In the genomic region with DNA sequence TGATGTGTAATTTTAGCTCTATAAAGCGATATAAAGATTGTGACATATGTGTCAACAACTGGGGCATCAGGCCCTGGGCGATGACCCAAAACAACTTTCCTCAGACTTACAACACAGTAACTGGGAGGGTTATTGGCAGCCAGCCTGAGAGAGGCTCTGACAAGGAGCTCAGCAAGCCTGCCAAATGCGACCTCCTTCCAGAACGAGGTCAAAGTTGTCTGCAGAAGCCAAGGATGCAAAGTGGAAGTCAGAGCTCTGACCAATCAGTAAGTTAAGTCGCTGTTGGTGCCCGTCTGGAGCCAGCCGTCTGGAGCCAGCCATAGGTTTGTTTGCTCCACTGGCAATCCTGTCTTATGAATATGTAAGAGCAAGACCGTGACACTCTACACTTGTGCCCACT, we compare ENCODE assay signal across 8 mouse cellular contexts.
A peak's percentile ranks its signal among the peaks of the same experiment; 100 is the strongest.
DNase-seq lines count a peak whose midpoint lies in the region; ATAC-seq and TF ChIP-seq lines count a peak whose summit lies in the region.

No protein-coding gene starts in this region.

- no peak overlapping the region for H3K9ac ChIP-seq in liver, postnatal 0 days (replicated peaks)
- H3K9ac ChIP-seq in liver, embryonic 12.5 days: no peak overlapping the region
- H3K9ac ChIP-seq in heart, embryonic 15.5 days: no peak overlapping the region
- H3K9ac ChIP-seq in neural tube, embryonic 15.5 days (replicated peaks): no peak overlapping the region

- peak; percentile 88 for ATAC-seq in liver, postnatal 0 days
- no peak for ATAC-seq in liver, embryonic 12.5 days
- peak; percentile 84 for ATAC-seq in heart, embryonic 15.5 days (replicated peaks; ENCODE audit: insufficient number of reproducible peaks, insufficient read depth, low FRiP score, low read depth)
- ATAC-seq in neural tube, embryonic 15.5 days (ENCODE audit: low FRiP score): no peak

- WGBS in liver, postnatal 0 days (ENCODE audit: insufficient replicate concordance): 53% methylated on average over 8 of the region's 8 CpGs
- WGBS in liver, embryonic 12.5 days (ENCODE audit: insufficient replicate concordance): 57% methylated on average over 8 of the region's 8 CpGs
- 19% methylated on average over 8 of the region's 8 CpGs for WGBS in heart, embryonic 15.5 days
- WGBS in neural tube, embryonic 15.5 days: 46% methylated on average over 8 of the region's 8 CpGs

- no peak for TF ChIP-seq CTCF in liver, postnatal 0 days (IDR thresholded peaks at IDR 0.05; ENCODE audit: low read depth)

- H3K27ac ChIP-seq in liver, postnatal 0 days (ENCODE audit: low read depth): no peak overlapping the region
- no peak overlapping the region for H3K27ac ChIP-seq in liver, embryonic 12.5 days
- H3K27ac ChIP-seq in brown adipose tissue, adult 24 weeks (replicated peaks; ENCODE audit: low read depth, low read length): peak overlapping the region; percentile 78; the same call in 1 of the 2 replicates
- H3K27ac ChIP-seq in heart, embryonic 15.5 days: peak overlapping the region; percentile 80
- H3K27ac ChIP-seq in neural tube, embryonic 15.5 days (replicated peaks): no peak overlapping the region

- H3K4me2 ChIP-seq in liver, postnatal 0 days (ENCODE audit: low read depth, low read length): no peak overlapping the region
- no peak overlapping the region for H3K4me2 ChIP-seq in liver, embryonic 12.5 days
- H3K4me2 ChIP-seq in heart, embryonic 15.5 days: peak overlapping the region; percentile 32
- no peak overlapping the region for H3K4me2 ChIP-seq in neural tube, embryonic 15.5 days

- no peaks in the 10 kb centered on the region for H3K9me3 ChIP-seq in liver, postnatal 0 days (ENCODE audit: low read length)
- no peaks in the 10 kb centered on the region for H3K9me3 ChIP-seq in liver, embryonic 12.5 days (replicated peaks)
- no peaks in the 10 kb centered on the region for H3K9me3 ChIP-seq in heart, embryonic 15.5 days (replicated peaks)
- H3K9me3 ChIP-seq in neural tube, embryonic 15.5 days (replicated peaks): no peaks in the 10 kb centered on the region

- H3K27me3 ChIP-seq in liver, postnatal 0 days (ENCODE audit: insufficient read depth, low read length): no peaks in the 10 kb centered on the region
- H3K27me3 ChIP-seq in liver, embryonic 12.5 days (replicated peaks): no peaks in the 10 kb centered on the region
- H3K27me3 ChIP-seq in heart, embryonic 15.5 days: no peaks in the 10 kb centered on the region
- H3K27me3 ChIP-seq in neural tube, embryonic 15.5 days (replicated peaks): no peaks in the 10 kb centered on the region

- no peak overlapping the region for H3K4me3 ChIP-seq in liver, postnatal 0 days (ENCODE audit: low read depth, low read length)
- no peak overlapping the region for H3K4me3 ChIP-seq in liver, embryonic 12.5 days
- no peak overlapping the region for H3K4me3 ChIP-seq in brown adipose tissue, adult 24 weeks (ENCODE audit: insufficient read depth, low read depth, low read length)
- no peak overlapping the region for H3K4me3 ChIP-seq in heart, embryonic 15.5 days
- H3K4me3 ChIP-seq in neural tube, embryonic 15.5 days (replicated peaks): no peak overlapping the region

- 0 out of 2 replicates have a peak, but pooled peaks cover 3% of the 10 kb centered on the region for H3K4me1 ChIP-seq in liver, postnatal 0 days (ENCODE audit: insufficient read depth)
- H3K4me1 ChIP-seq in liver, embryonic 12.5 days: no peaks in the 10 kb centered on the region
- H3K4me1 ChIP-seq in brown adipose tissue, adult 24 weeks (ENCODE audit: control insufficient read depth, insufficient read depth, insufficient read length, low read length): 0 out of 2 replicates have a peak, but pooled peaks cover 2% of the 10 kb centered on the region
- peaks cover 23% of the 10 kb centered on the region for H3K4me1 ChIP-seq in heart, embryonic 15.5 days (replicated peaks)
- H3K4me1 ChIP-seq in neural tube, embryonic 15.5 days: peaks cover 7% of the 10 kb centered on the region; the same call in 1 of the 2 replicates

- DNase-seq in liver, postnatal 0 days: peak; percentile 73
- DNase-seq in kidney, postnatal 4 days: peak; percentile 72 to 82
- peak; percentile 82 for DNase-seq in testis, postnatal 10 days (ENCODE audit: low spot score)
- DNase-seq in thymus, postnatal 14 days: no peak

- TF ChIP-seq EP300 in liver, postnatal 0 days (IDR thresholded peaks at IDR 0.05; ENCODE audit: low read depth): 0 out of 2 replicates have a peak, but pooled peaks have one; percentile 2

- H3K36me3 ChIP-seq in liver, postnatal 0 days (replicated peaks; ENCODE audit: insufficient read depth, low read length): no peaks in the 10 kb centered on the region
- H3K36me3 ChIP-seq in liver, embryonic 12.5 days: no peaks in the 10 kb centered on the region
- H3K36me3 ChIP-seq in heart, embryonic 15.5 days: no peaks in the 10 kb centered on the region
- no peaks in the 10 kb centered on the region for H3K36me3 ChIP-seq in neural tube, embryonic 15.5 days

Comparison
In these comparisons a context has a peak if more than half of its experiments do, and no peak if none do; other contexts are left out.
1. ATAC-seq: peak in liver, postnatal 0 days (single experiment) and heart, embryonic 15.5 days (single experiment); none in liver, embryonic 12.5 days (single experiment) and neural tube, embryonic 15.5 days (single experiment).
2. H3K27ac ChIP-seq: peak in brown adipose tissue, adult 24 weeks (single experiment) and heart, embryonic 15.5 days (single experiment); none in liver, postnatal 0 days (single experiment), liver, embryonic 12.5 days (single experiment) and neural tube, embryonic 15.5 days (single experiment).